Mouse (Mus musculus) lung, postnatal 0 days (tissue): ENCODE data around the gene Tmem254a. TPM values are rescaled to one million over a fixed set of nuclear protein-coding genes. Genes with fewer than 3 reads are reported as not detected.
"Not testable (repeated sequence)": the region's sequence is repeated elsewhere in the genome, so short reads cannot be mapped to it uniquely, and the experiment has no call there.

Source experiments
- ATAC-seq: fragments of 200-750 bp; cut with Nextera tagmentation; 2 replicates; pipeline ENCODE4 v1.8.0; 2017; ENCODE audit warnings: moderate library complexity
- DNase-seq: peaks from one replicate; pipeline ENCODE4 v3.0.0-alpha.2; 2016; ENCODE audit warnings: low spot score
- H3K27ac ChIP-seq: fragments of 300-500 bp; sonication (generic); 2 replicates; pipeline ENCODE4 v1.5.1; 2014; ENCODE audit warnings: antibody characterized with exemption, mild to moderate bottlenecking, low read length, mixed read lengths
- H3K27me3 ChIP-seq: fragments of 300-500 bp; sonication (generic); replicated peaks from 2 replicates; pipeline ENCODE4 v1.6.1; 2014; ENCODE audit warnings: low read length, mixed read lengths; ENCODE audit not compliant: insufficient read depth
- H3K36me3 ChIP-seq: fragments of 300-500 bp; sonication (generic); 2 replicates; pipeline ENCODE4 v1.6.1; 2014; ENCODE audit warnings: low read length, mixed read lengths; ENCODE audit not compliant: insufficient read depth
- H3K4me1 ChIP-seq: fragments of 300-500 bp; sonication (generic); 2 replicates; pipeline ENCODE4 v1.6.1; 2014; ENCODE audit warnings: antibody characterized with exemption, low read depth, low read length, mixed read lengths; ENCODE audit not compliant: insufficient read depth
- H3K4me2 ChIP-seq: fragments of 300-500 bp; sonication (generic); replicated peaks from 2 replicates; pipeline ENCODE4 v1.6.1; 2014; ENCODE audit warnings: low read depth, mild to moderate bottlenecking, low read length, moderate library complexity, mixed read lengths
- H3K4me3 ChIP-seq: fragments of 300-500 bp; sonication (generic); 2 replicates; pipeline ENCODE4 v1.5.1; 2014; ENCODE audit warnings: low read depth, low read length
- H3K9ac ChIP-seq: fragments of 300-500 bp; sonication (generic); replicated peaks from 2 replicates; pipeline ENCODE4 v1.6.1; 2014; ENCODE audit warnings: low read depth, mild to moderate bottlenecking
- H3K9me3 ChIP-seq: fragments of 300-500 bp; sonication (generic); 2 replicates; pipeline ENCODE4 v1.6.1; 2016; ENCODE audit warnings: low read length, mixed read lengths
- WGBS: fragments of 180-500 bp; shearing (Covaris S2); extraction: QIAGEN DNeasy Blood & Tissue Kit; methylation state at CpG from one replicate; pipeline ENCODE4 v1.1.7; 2014; 5-methylcytosine and 5-hydroxymethylcytosine counted together
- polyA plus RNA-seq: library from polyadenylated mRNA; unstranded; fragments of >200 nt; fragmentation: Nextera tagmentation; extraction: Ambion mirVana; gene quantifications from 2 replicates; pipeline ENCODE4 v1.2.1, GENCODE M21; 2015

Tmem254a gene
- 4.5 and 4.6 TPM in 2 replicates for polyA plus RNA-seq

- DNase-seq, H3K9me3 ChIP-seq, H3K27me3 ChIP-seq, H3K36me3 ChIP-seq, H3K4me1 ChIP-seq, H3K9ac ChIP-seq, H3K4me2 ChIP-seq, H3K27ac ChIP-seq, H3K4me3 ChIP-seq: not testable (repeated sequence)
- peak; percentile 86 for ATAC-seq
- WGBS: no CpG with 5 or more reads among the region's 10 CpGs
These were observed at the start of gene Tmem254a for GRCm38 (mm10) chr14:25927562-25927881. Gene Tmem254a, minus strand, starts transcription at chr14:25927672.

GRCm38 (mm10) chr14:25957861-25958260, 30.4 kb upstream of the Tmem254a start:
- H3K27ac ChIP-seq, DNase-seq, H3K9ac ChIP-seq, ATAC-seq, H3K9me3 ChIP-seq, H3K36me3 ChIP-seq, H3K27me3 ChIP-seq, H3K4me3 ChIP-seq, H3K4me2 ChIP-seq, H3K4me1 ChIP-seq: not testable (repeated sequence)
- no CpG with 5 or more reads among the region's 3 CpGs for WGBS

GRCm38 (mm10) chr14:25938004-25938403, 10.5 kb upstream of the Tmem254a start, which contains the start of gene Cphx1:
Gene Cphx1, plus strand, starts transcription at chr14:25938304.
- not testable (repeated sequence) for H3K9ac ChIP-seq, H3K4me2 ChIP-seq, H3K36me3 ChIP-seq, ATAC-seq, H3K27me3 ChIP-seq, H3K4me3 ChIP-seq, H3K27ac ChIP-seq, H3K9me3 ChIP-seq, DNase-seq, H3K4me1 ChIP-seq
- WGBS: no CpG with 5 or more reads among the region's 8 CpGs

- not testable (repeated sequence) for DNase-seq, H3K36me3 ChIP-seq, H3K4me3 ChIP-seq, ATAC-seq, H3K4me2 ChIP-seq, H3K4me1 ChIP-seq, H3K27me3 ChIP-seq, H3K9me3 ChIP-seq, H3K27ac ChIP-seq, H3K9ac ChIP-seq
- no CpG with 5 or more reads among the region's 5 CpGs for WGBS
These were observed 9.6 kb upstream of the Tmem254a start for GRCm38 (mm10) chr14:25936867-25937630.

- H3K9ac ChIP-seq, DNase-seq, H3K9me3 ChIP-seq, H3K4me1 ChIP-seq, H3K36me3 ChIP-seq, H3K27ac ChIP-seq, H3K4me2 ChIP-seq, H3K27me3 ChIP-seq, H3K4me3 ChIP-seq: not testable (repeated sequence)
- ATAC-seq: peak; percentile 93
- no CpG with 5 or more reads among the region's 44 CpGs for WGBS
These were observed 484 bp downstream of the Tmem254a start for GRCm38 (mm10) chr14:25926814-25927561.

- H3K4me2 ChIP-seq, H3K9ac ChIP-seq, DNase-seq, H3K27ac ChIP-seq, H3K4me1 ChIP-seq, H3K27me3 ChIP-seq, H3K4me3 ChIP-seq, H3K36me3 ChIP-seq, H3K9me3 ChIP-seq: not testable (repeated sequence)
- WGBS: no CpG with 5 or more reads among the region's 5 CpGs
- peak; percentile 94 for ATAC-seq
These were observed 8.9 kb downstream of the Tmem254a start for GRCm38 (mm10) chr14:25918427-25919170.

GRCm38 (mm10) chr14:25908976-25909375, 18.5 kb downstream of the Tmem254a start:
- not testable (repeated sequence) for H3K9ac ChIP-seq, H3K9me3 ChIP-seq, H3K4me3 ChIP-seq, DNase-seq, ATAC-seq, H3K4me1 ChIP-seq, H3K4me2 ChIP-seq, H3K27me3 ChIP-seq, H3K27ac ChIP-seq, H3K36me3 ChIP-seq
- WGBS: no CpG with 5 or more reads among the region's 8 CpGs

- no CpG with 5 or more reads among the region's 9 CpGs for WGBS
- H3K9ac ChIP-seq, ATAC-seq: not testable (repeated sequence)
These were observed 20.2 kb downstream of the Tmem254a start for GRCm38 (mm10) chr14:25907272-25907671.

GRCm38 (mm10) chr14:25905243-25905642, 22.2 kb downstream of the Tmem254a start:
- WGBS: 80% methylated on average over 1 of the region's 5 CpGs
- not testable (repeated sequence) for H3K4me1 ChIP-seq, H3K27me3 ChIP-seq, H3K9me3 ChIP-seq, ATAC-seq, H3K4me2 ChIP-seq, H3K4me3 ChIP-seq, DNase-seq, H3K36me3 ChIP-seq, H3K27ac ChIP-seq, H3K9ac ChIP-seq

More at GRCm38 (mm10) chr14:25907272-25907671, 20.2 kb downstream of the Tmem254a start:
- not testable (repeated sequence) for H3K36me3 ChIP-seq, H3K27me3 ChIP-seq, H3K4me2 ChIP-seq, H3K27ac ChIP-seq, H3K4me1 ChIP-seq, H3K4me3 ChIP-seq, DNase-seq, H3K9me3 ChIP-seq
